Mouse (Mus musculus): ENCODE data around the gene Fars2.

- TF ChIP-seq CTCF (IDR thresholded peaks at IDR 0.05; ENCODE audit: extremely low read depth, insufficient read length, insufficient replicate concordance, low read depth, low read length) = no peak
- no peak for TF ChIP-seq POLR2A (IDR thresholded peaks at IDR 0.05; ENCODE audit: low read depth, low read length)
Observed at GRCm38 (mm10) chr13:36429500-36430189, 312.4 kb downstream of the Fars2 start.

Measured in small intestine, adult 2 months (tissue).